Mouse (Mus musculus): ENCODE results near the gene Dhrs7b.

- TF ChIP-seq CTCF (IDR thresholded peaks at IDR 0.05; ENCODE audit: low read depth) (peak; percentile 64), EP300 (IDR thresholded peaks at IDR 0.05; ENCODE audit: low read depth) (no peak)
Observed at GRCm38 (mm10) chr11:60828903-60829302, 1.5 kb upstream of the Dhrs7b start.
